Mouse (Mus musculus) left cerebral cortex, postnatal 36 days (tissue): ENCODE measurements around the gene Atp5h. TPM values are rescaled to one million over a fixed set of nuclear protein-coding genes. Genes with fewer than 3 reads are reported as not detected.

Source experiments
- DNase-seq, 2 experiments: peaks; one replicate each; pipeline ENCODE4 v3.0.0; 2021 to 2022; ENCODE audit warnings: low spot score in 2 of 2, mixed read lengths in 1 of 2
- intact Hi-C: fragments of 180-260 bp; cut with DNase I; formaldehyde crosslinking; loops from one replicate; pipeline ENCODE4 v1.15.1; 2025
- total RNA-seq, 2 experiments: library from RNA; stranded (reverse); gene quantifications; 2 replicates each; pipeline ENCODE4 v1.2.3; 2021

The Atp5h gene
- total RNA-seq, 2 experiments from 2014 or later, result 417 to 474 TPM

DNA sequence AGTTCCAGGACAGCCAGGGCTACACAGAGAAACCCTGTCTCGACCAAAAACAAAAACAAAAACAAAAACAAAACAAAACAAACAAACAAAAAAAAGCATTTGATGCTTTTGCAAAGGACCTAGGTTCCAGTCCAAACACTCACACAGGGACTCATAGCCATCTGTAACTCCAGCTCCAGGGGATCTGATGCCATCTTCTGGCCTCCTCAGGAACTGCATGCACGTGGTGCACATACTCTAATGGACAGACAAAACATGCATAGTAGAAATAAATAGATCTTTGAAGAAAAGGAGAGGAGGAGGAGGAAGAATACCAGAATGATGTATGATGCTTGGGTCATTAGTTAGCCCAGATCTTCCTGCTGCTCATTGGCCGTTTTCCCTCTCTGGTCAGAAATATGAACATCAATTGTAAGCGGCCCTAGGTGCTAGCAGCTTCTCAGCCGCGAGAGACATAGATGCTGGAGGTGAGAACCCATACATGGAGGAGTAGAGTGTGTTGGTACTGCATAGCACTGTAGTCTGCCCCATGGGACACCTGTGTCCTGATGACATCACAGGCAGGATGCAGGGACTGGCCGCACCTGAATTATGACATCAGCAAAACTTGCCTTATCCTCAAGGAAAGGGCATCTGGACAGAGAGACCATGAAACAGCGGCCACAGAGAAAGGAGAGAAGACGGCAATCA is 20.3 kb upstream of the Atp5h start, which contains the start of gene Trim80:
Trim80 (plus strand) TSS at position 640 of the 690 bp plus-strand sequence.
- no peak for DNase-seq
- intact Hi-C loops, result no loop called here

DNA sequence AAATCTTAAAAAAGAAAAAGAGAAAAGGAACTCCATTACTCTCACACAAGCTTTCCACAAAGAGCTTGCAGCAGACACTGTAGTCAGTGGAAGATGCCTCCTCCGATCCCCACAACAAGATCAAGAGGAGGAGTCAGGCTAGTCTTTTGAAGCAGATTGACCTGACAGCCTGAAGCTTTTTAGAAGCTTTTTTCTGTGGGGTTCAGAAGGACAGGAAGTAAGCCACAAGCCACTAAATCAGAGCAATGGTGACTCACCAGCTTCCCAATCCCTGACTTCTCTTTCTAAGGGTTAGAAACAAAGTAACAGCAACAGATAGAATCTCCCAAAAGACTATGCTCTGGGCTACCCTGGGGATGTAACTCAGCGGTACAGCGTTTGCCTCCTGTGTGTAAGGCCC is 19.6 kb upstream of the Atp5h start:
- intact Hi-C loops, result no loop called here
- no peak for DNase-seq

DNA sequence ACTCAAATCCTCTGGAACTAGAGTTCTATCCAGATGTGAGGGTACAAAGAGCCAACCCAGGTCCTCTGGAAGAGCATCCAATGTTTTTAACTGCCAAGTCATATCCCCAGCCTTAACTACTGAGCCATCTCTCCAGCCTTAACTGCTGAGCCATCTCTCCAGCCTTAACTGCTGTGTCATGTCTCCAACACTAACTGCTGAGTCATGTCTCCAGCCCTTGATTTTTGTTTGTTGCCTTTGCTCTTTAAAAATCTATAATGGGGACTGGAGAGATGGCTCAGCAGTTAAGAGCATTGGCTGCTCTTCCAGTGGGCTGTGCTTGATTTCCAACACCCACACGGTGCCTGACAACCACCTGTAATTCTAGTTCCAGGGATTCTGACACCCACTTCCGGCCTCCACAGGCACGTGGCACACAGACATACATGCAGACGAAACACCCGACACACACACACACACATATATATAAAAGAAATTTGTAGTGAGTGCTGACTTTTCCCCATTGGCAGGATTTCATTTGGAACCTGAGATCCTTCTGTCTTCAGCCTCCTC is 17.9 kb upstream of the Atp5h start:
- intact Hi-C loops, result no loop called here
- DNase-seq, result no peak

DNA sequence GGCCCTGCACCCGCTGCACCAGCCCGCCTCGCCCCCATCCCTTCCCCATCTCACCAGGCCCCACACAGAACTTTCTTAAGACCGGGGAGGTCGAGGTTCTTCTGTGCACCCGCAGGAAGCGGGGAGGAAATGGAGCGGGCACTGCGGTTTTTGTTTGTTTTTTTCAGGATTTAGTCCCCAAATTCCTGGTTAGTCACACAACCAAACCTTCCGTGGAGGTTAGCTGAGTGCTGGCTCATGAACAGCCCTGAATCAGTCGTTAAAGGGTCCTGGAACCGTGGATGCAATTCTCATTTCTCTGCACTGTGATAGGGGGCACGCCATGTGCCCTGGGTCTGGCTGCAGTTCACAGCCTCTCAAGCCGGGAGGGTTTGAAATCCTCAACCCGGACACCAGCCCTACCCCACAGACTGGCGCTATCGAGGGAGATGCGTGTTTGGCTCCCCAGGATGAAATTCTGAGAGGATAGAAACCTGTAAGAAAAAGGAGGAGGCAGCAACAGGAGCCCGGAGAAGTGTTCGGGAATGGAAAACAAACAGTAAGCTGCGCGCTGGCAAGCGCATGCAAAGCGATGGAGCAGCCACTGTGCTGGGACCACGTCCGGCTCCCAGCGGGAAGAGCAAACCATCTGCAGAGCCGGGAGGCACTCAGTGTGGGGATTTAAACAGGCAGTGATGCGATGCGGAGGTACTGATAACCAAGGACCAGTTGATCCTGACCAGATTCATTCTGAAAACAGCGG is 16.0 kb upstream of the Atp5h start:
- intact Hi-C loops, result no loop called here
- DNase-seq, result no peak

DNA sequence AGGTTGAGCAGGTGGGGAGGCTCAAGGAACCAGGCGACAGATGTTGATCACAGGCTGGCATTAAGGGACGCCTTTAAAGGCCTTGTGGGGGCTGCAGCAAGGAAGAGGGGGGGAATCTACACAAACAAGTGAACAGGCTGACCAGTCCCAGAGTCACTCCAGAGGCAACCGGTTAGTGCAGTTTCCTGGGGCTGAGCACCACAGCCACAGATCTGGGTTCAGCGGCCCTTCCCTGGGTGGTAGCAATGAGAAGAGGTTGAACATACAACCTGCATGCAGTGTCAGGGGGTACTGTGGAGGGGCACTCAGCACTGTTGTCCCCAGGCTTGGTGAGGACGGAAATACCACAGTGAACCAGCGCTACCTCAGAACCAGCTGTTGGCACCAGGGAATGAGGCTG is 13.6 kb upstream of the Atp5h start:
- no peak for DNase-seq
- intact Hi-C loops, result no loop called here

DNA sequence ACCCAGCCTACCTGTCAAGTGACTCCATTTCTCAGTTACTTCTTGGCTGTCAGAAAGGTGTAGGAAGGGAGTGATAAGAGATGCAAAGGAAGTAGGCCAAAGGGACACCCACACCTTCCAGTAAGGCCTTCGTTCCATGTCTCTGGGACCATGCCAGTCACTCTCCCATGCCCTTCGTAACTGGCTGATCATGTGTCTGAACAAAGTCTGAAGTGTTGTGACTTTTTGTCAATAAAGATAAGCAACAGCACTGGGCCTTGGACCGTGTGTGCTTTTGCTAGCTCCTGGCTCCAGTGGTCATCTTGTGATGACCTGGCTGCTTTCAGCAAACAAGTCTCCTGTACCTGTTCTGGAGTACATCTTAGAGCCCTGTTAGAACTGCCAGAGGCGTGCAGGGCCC is 13.1 kb upstream of the Atp5h start:
- DNase-seq, result no peak
- intact Hi-C loops, result no loop called here

DNA sequence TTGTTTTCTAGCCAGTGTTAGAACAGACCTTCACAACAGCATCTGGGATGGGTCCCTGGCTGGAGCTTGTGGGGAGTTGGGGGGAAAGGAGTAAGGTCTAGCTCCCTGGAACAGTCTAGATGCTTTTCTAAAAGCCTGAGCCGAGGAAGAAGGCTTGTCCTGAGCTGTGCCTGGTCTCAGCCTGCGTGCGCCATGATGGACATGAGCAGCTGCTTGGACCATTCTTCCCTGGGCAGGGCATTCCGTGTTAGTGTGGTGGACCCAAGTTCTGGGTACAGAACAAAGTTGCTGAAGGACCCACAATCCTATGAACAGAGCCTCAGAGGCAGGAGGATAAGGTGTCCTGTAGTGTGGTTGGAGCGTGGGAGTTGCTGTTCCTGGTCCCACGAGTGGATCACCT is 10.8 kb upstream of the Atp5h start:
- DNase-seq, result no peak
- intact Hi-C loops, result no loop called here

DNA sequence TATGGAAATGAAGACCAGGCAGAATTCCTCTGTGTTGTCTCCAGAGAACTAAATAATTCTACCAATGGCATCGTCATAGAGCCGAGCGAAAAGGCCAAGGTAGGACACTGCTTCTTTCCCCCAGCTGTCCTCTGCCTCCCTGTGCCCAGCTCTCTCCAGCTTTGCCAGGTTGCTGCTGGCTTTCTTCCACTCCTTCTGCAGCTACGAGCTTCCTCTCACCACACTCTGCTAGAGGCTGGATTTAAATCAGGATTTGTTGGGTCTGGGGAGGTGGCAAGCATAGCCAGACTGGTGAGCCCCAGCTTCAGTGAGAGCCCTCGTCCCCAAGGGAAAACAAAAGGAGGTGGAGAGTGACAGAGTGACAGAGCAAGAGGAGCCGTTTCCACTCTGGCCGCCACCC is 9.5 kb upstream of the Atp5h start:
- peak in 1 of 2 experiments; percentile 58 for DNase-seq
- intact Hi-C loops, result loop anchor here (2.0 kb wide), 1 partner anchor 45 kb away; the partner anchor contains the start of gene Armc7

DNA sequence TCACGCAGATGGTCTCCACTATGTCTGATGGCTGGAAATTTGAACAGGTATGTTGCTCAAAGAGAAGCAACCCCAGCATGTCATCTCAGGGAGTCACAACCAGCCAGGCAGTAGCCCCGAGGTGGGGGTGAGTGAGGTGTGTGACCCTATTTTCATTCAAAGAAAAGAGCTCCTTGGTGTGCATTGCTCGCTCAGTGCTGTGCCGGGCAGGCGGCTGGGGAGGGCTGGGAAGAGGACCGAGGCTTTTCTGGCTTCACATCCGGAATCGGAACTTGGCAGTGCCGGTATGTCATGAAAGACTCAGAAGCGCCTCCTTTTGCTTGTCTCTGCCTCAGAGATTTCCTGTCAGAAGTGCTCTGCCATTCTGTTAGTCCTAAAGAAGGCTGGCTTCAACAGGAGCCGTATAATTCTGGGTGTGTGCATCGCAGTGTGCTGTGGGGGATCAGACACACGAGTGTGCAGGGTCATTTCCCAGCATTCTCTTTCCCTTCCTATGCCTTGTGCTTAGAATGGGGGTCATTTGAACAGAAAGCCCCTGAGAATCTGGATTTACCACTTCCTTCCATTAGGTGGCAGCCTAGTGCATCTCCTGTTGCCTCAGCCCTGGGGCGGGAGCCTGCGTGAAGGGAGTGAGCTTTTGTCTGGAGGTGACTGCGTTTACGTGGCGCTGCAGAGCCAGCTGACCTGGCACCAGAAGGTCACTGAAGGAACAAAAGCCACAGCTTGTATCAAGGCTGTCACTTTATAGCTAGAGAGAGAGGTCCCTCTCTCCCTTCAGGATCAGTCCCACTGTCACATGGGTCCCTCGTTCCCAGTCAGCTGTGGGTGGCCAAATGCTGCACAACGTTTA is 7.9 kb upstream of the Atp5h start:
- peak; percentile 72 to 73 for DNase-seq
- intact Hi-C loops, result loop anchor here (2.0 kb wide), 1 partner anchor 47 kb away; the partner anchor contains the start of gene Armc7

DNA sequence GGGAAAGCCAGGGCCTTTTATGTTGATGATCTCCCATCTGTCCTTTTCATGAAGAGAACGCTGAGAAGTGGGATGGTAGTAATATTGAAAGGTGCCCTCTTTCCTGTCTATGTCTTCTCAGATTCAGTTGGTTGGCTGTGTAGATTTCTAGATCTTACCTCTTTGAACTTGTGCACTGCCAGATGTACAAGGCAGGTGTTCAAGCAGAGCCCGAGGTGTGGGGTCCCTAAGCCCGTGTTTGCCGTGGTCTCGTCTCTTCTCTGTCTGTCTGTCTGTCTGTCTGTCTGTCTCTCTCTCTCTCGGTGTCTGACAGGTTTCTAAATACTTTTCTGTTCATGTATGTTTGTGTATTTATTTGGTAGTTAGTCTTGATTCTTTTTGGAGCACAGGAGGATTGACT is 5.9 kb upstream of the Atp5h start:
- intact Hi-C loops, result no loop called here
- no peak for DNase-seq

DNA sequence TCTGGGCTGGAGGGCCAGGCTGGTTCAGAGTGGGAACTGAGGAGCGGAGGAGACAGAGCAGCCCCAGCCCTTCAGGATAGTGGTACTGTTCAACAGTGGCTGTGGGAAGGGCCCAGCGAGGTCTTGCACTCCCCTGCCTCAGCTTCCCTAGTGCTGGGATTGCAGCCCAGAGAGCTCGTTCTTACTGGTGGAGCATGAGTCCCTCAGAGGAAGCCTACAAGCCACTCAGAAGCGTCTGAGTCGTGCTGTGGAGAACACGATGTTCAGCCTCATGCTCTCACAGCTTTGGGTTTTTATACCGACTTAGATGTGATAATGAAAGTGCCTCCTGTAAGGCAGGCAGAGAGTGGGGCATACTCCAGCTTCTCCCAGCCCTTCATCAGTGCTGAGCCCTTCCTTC is 4.9 kb upstream of the Atp5h start:
- intact Hi-C loops, result no loop called here
- no peak for DNase-seq

DNA sequence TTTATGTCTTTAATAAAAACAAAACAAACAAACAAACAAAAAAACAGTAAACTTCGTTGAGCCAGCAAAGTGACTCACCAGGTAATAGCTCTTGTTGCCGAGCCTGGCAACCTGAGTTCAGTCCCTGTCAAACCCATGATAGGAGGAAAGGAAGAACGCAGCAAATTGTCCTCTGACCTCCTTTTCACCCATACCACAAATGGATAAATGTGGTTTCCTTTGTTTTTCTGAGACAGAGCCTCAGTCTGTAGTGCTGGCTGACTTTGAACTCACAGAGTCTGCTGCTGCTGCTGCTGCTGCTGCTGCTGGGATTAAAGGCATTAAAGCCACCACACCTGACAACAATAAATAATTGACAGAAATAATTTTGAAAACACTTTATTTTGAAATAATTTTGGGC is 3.3 kb upstream of the Atp5h start:
- intact Hi-C loops, result no loop called here
- DNase-seq, result no peak

DNA sequence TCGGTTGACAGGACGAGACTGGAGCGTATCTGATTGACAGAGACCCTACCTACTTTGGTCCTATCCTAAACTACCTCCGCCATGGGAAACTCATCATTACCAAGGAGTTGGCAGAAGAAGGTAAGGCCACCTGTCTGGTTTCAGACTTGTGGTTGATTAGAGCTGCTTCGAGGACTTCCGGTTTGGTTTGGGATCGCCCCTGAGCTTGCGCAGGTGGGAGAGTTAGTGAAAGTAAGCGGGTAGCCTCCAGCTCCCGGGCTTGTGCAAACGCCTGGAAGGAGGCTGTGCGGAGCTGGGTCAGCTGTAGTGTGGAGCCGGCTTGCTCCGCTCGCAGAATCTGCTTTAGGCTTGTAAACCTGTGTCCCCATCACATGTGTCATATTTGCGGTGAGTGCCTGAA is 2.2 kb upstream of the Atp5h start:
- no peak for DNase-seq
- intact Hi-C loops, result loop anchor here (2.0 kb wide), 2 partner anchors 53 to 55 kb away; partner anchors contain the start of genes Armc7 and Hid1

DNA sequence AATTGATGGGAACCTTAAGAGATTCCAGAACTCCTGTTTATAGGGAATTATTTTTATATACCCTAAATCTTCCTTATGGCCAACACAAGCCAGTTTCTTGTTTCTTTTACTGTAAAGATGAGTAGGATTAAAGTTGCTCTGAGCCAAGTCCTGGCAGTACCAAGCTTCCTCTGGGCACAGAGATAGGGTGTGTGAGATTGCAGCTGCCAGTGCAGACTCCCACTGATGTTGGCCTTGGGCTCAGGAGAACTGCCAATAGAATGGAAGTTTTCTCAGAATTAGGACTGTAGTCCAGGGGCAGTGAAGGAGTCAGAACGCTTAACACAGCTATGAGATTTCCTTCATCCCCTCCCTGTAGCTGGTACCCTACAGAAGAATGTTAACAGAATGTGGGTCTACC is 1.6 kb upstream of the Atp5h start:
- intact Hi-C loops, result loop anchor here (2.0 kb wide), 2 partner anchors 53 to 55 kb away; partner anchors contain the start of genes Armc7 and Hid1
- no peak for DNase-seq

DNA sequence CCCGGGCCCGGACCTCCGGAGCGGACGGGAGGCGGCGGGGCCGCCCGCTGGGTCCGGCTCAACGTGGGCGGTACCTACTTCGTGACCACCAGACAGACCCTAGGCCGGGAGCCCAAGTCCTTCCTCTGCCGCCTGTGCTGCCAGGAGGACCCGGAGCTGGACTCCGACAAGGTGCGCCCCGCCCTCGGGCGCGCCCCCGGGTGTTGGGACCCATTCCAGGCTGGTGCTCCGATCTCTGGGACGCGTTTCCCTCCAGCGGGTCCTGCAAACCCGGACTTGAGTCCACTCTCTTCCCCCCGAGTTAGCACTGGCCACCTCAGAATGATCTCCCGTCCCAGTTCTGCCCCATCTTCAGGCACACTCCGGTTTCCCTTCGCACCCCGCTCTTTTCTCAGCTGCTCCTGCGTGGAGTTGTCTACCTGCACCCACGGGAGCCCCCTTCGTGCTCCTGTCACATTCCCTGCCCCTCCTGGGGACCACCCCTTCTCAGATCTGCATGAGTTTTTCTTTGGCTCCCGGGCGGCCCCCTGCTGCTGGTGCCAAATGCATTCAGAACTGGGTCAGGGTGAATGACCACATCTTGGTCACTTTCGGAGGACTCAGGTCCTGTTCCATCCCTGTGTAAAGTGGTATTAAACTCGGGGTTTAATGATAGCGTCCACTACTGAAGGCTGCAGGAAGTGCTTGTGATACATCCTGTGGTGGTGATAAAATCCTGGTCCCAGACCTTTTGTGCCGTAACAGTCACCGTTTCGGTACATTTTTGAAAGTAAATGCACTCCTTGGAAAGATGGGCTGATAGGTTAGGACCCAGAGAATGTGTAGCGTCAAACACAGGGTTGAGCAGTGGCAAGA is 801 bp upstream of the Atp5h start:
- peak; percentile 55 to 66 for DNase-seq
- intact Hi-C loops, result loop anchor here (2.0 kb wide), 2 partner anchors 54 kb away; partner anchors contain the start of genes Armc7 and Hid1

DNA sequence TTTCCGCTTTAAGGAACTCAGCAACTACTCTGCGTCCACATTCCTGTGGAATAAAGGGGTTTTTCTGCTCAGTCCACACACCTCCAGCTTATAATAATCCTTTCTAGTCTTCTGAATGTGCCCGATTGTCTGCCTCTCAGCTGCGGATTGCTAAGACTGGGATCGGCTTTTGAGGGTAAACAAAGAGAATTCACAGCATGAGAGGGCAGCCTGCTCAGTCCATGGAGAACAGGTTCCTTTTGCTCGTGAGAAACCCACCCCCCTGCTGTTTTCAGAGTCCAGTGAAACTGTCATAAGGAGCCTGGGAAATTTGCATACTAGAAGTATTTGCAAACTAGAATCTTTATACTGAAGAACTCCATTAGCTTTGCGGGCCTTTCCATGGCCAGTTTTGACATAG is 10.2 kb downstream of the Atp5h start:
- intact Hi-C loops, result no loop called here
- no peak for DNase-seq

DNA sequence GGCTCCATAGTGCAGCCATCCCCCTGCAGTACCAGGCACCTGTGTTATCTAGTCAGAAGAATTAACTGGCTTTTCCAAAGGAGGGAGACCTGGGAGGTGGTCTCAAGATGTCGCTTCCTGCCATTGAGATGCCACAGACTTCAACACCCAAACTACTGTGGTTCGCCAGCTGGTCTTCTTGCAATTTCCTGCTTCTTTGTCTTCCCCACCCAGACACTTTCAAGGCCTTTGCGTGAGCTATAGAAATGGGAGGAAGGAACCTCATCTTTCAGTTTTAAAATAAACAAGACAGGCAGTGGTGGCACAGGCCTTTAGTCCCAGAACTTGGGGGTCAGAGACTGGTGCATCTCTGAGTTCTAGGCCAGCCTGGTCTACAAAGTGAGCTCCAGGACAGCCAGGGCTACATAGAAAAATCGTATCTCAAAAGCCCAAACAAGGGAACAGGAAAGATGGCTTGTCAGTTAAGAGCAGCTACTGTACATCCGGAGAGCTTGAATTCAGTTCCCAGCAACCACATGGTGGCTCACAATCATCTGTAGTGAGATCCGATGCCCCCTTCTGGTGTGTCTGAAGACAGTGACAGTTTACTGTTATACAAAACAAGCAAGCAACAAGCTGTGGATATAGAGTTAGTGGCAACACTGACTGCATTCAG is 11.4 kb downstream of the Atp5h start:
- intact Hi-C loops, result no loop called here
- no peak for DNase-seq

DNA sequence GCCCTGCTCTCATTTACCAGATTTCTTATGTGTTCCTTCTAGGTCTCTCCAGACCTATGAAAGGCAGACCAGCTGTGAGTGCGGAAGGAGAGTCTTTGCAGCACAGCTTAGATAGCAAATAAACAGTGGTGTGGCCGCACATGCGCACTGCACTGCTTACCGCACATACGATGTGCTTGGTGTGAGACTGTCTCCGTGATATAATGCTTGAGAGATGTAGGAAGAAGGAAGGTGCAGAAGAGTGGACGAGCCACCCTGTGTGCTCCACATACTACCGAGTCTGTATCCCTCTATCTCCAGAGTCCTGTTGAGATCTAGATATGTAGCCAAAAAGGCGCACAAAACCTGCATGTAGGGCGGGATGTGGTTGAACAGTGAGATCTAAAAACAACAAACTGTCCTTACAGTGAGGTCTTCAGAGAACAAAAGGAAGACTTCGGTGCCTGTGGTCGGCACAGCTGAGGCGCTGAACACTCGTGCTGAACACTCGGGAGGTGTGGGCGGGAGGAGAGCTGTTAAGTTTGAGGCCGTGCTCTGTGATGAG is 12.8 kb downstream of the Atp5h start:
- no peak for DNase-seq
- intact Hi-C loops, result no loop called here
